Mouse (Mus musculus) ES-E14 (cell line): ENCODE measurements at regions not wholly inside any gene's neighbourhood (a gene's known extent, or its start where the extent isn't known, plus 50 kb on each side); places are given as distances from the start of the nearest gene placed in this dataset.

Experiments
- HCFC1 ChIP-seq: IDR thresholded peaks from 2 replicates; pipeline ENCODE4 v1.6.1; 2012; ENCODE audit warnings: low read length, inconsistent platforms, borderline replicate concordance; ENCODE audit not compliant: insufficient read depth
- ZNF384 ChIP-seq: IDR thresholded peaks from 2 replicates; pipeline ENCODE4 v1.6.1; 2012; ENCODE audit warnings: low read depth, low read length, inconsistent platforms

DNA sequence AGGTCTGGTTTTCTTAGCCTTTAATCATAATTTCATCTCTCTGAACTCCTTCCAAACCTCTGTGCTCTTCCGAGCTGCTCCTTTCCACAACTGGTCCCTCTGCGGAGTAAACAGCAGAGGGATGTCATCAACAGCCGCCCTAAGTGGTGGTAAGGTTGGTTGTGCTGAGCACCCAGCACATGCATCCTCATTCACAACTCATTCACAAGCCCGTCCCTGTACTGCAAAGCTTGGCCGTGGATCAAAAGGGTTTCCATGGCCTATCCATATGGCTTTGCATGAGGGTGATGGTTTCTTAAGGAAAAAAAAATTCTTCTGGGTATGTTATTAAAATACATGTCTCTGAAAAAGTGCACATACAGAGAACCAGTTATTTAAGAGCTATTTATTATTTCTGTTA is 828.6 kb upstream of the Sox9 start:
- TF ChIP-seq HCFC1 (no peak), ZNF384 (no peak)
